Mouse (Mus musculus) embryonic facial prominence, embryonic 14.5 days (tissue): ENCODE results near the gene Prpf4. TPM values are rescaled to one million over a fixed set of nuclear protein-coding genes. Genes with fewer than 3 reads are reported as not detected.

Source experiments
- ATAC-seq: fragments of 200-750 bp; cut with Nextera tagmentation; 2 replicates; pipeline ENCODE4 v1.8.0; 2017; ENCODE audit warnings: low read depth, moderate number of reproducible peaks, moderate TSS enrichment
- DNase-seq: peaks from one replicate; pipeline ENCODE4 v3.0.0-alpha.2; 2015; ENCODE audit warnings: low spot score
- H3K27ac ChIP-seq: fragments of 300-500 bp; sonication (generic); replicated peaks from 2 replicates; pipeline ENCODE4 v1.5.1; 2014; ENCODE audit warnings: low read depth, mild to moderate bottlenecking, low read length, moderate library complexity
- H3K27me3 ChIP-seq: fragments of 300-500 bp; sonication (generic); replicated peaks from 2 replicates; pipeline ENCODE4 v1.6.1; 2014; ENCODE audit warnings: low read length; ENCODE audit not compliant: control insufficient read depth, insufficient read depth
- H3K36me3 ChIP-seq: fragments of 300-500 bp; sonication (generic); 2 replicates; pipeline ENCODE4 v1.6.1; 2014; ENCODE audit warnings: low read length, mixed read lengths; ENCODE audit not compliant: control insufficient read depth, insufficient read depth
- H3K4me1 ChIP-seq: fragments of 300-500 bp; sonication (generic); 2 replicates; pipeline ENCODE4 v1.6.1; 2014; ENCODE audit warnings: antibody characterized with exemption, low read length; ENCODE audit not compliant: control insufficient read depth, insufficient read depth
- H3K4me2 ChIP-seq: fragments of 300-500 bp; sonication (generic); 2 replicates; pipeline ENCODE4 v1.6.1; 2014; ENCODE audit warnings: low read depth, mild to moderate bottlenecking, low read length, moderate library complexity, mixed read lengths
- H3K4me3 ChIP-seq: fragments of 300-500 bp; sonication (generic); 2 replicates; pipeline ENCODE4 v1.5.1; 2014; ENCODE audit warnings: low read depth, mild to moderate bottlenecking, low read length
- H3K9ac ChIP-seq: fragments of 300-500 bp; sonication (generic); 2 replicates; pipeline ENCODE4 v1.6.1; 2014; ENCODE audit warnings: low read depth, mild to moderate bottlenecking, low read length, moderate library complexity, mixed read lengths
- H3K9me3 ChIP-seq: fragments of 300-500 bp; sonication (generic); 2 replicates; pipeline ENCODE4 v1.6.1; 2016; ENCODE audit warnings: low read length; ENCODE audit not compliant: control insufficient read depth
- WGBS: fragments of 180-500 bp; shearing (Covaris S2); extraction: QIAGEN DNeasy Blood & Tissue Kit; methylation state at CpG from one replicate; pipeline ENCODE4 v1.1.7; 2014; 5-methylcytosine and 5-hydroxymethylcytosine counted together
- polyA plus RNA-seq: library from polyadenylated mRNA; unstranded; fragments of >200 nt; fragmentation: Nextera tagmentation; extraction: Ambion mirVana; gene quantifications from 2 replicates; pipeline ENCODE4 v1.2.1, GENCODE M21; 2014

The Prpf4 gene
- polyA plus RNA-seq, 1 experiment from 2014 or later = 16.4 TPM

DNA sequence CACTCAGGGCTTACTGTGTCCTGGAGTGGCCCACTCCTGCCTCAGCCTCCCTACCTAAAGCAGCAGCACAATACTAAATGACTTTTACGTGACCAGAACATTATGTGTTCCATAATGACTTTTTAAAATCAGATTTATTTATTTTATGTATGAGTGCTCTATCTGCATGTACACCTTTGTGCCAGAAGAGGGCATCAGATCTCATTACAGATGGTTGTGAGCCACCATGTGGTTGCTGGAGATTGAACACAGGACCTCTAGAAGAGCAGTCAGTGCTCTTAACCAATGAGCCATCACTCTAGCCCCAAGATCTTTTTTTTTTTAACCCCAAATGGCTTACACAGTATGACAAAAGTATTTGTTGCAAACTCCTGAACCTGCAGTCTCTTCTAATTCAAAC lies 59.6 kb downstream of the Prpf4 start:
- WGBS = 91% methylated on average over 1 of the region's 1 CpGs

GRCm38 (mm10) chr4:62470598-62471051 lies 62.0 kb downstream of the Prpf4 start, which contains the start of gene Wdr31:
Gene Wdr31, minus strand, starts transcription at chr4:62470896.
- Histone ChIP-seq H3K9me3 (no peaks in the 10 kb centered on the region), H3K27ac (no peak within 1 kb of the TSS)
- ATAC-seq = peak; percentile 98

More for the DNA sequence above, 59.6 kb downstream of the Prpf4 start:
- Histone ChIP-seq H3K9me3 (no peaks in the 10 kb centered on the region), H3K27ac (no peak overlapping the region), H3K4me1 (peaks cover 4% of the 10 kb centered on the region; the same call in 1 of the 2 replicates), H3K4me2 (no peak overlapping the region), H3K36me3 (no peaks in the 10 kb centered on the region), H3K27me3 (no peaks in the 10 kb centered on the region), H3K9ac (no peak overlapping the region), H3K4me3 (no peak overlapping the region)
- DNase-seq (no peak), ATAC-seq (no peak)

GRCm38 (mm10) chr4:62472071-62472470 lies 63.5 kb downstream of the Prpf4 start:
- no peaks in the 10 kb centered on the region for H3K27me3 ChIP-seq
- no peak for ATAC-seq
- no peak overlapping the region for H3K27ac ChIP-seq
- 89% methylated on average over 2 of the region's 2 CpGs for WGBS
- H3K9ac ChIP-seq = no peak overlapping the region
- no peak overlapping the region for H3K4me2 ChIP-seq
- no peak for DNase-seq
- H3K36me3 ChIP-seq = no peaks in the 10 kb centered on the region
- H3K4me3 ChIP-seq = no peak overlapping the region
- H3K4me1 ChIP-seq = peaks cover 4% of the 10 kb centered on the region; the same call in 1 of the 2 replicates
- H3K9me3 ChIP-seq = no peaks in the 10 kb centered on the region

More at GRCm38 (mm10) chr4:62470598-62471051, 62.0 kb downstream of the Prpf4 start, which contains the start of gene Wdr31:
- H3K9ac ChIP-seq = peak within 1 kb of the TSS; percentile 70
- WGBS = under 1% methylated on average over 30 of the region's 30 CpGs
- H3K4me2 ChIP-seq = peak within 1 kb of the TSS; percentile 82
- peak; percentile 82 for DNase-seq
- peaks cover 4% of the 10 kb centered on the region; the same call in 1 of the 2 replicates for H3K4me1 ChIP-seq
- peak within 1 kb of the TSS; percentile 63 for H3K4me3 ChIP-seq
- no peaks in the 10 kb centered on the region for H3K27me3 ChIP-seq
- H3K36me3 ChIP-seq = no peaks in the 10 kb centered on the region

- no peak overlapping the region for H3K4me2 ChIP-seq
- no peak overlapping the region for H3K27ac ChIP-seq
- H3K9ac ChIP-seq = no peak overlapping the region
- no peaks in the 10 kb centered on the region for H3K9me3 ChIP-seq
- no peak overlapping the region for H3K4me3 ChIP-seq
- H3K27me3 ChIP-seq = peaks cover 5% of the 10 kb centered on the region
- H3K36me3 ChIP-seq = no peaks in the 10 kb centered on the region
- no peak for DNase-seq
- no peak for ATAC-seq
- WGBS = 85% methylated on average over 2 of the region's 2 CpGs
- H3K4me1 ChIP-seq = peaks cover 8% of the 10 kb centered on the region
These were observed 66.5 kb downstream of the Prpf4 start for GRCm38 (mm10) chr4:62475131-62475530.

DNA sequence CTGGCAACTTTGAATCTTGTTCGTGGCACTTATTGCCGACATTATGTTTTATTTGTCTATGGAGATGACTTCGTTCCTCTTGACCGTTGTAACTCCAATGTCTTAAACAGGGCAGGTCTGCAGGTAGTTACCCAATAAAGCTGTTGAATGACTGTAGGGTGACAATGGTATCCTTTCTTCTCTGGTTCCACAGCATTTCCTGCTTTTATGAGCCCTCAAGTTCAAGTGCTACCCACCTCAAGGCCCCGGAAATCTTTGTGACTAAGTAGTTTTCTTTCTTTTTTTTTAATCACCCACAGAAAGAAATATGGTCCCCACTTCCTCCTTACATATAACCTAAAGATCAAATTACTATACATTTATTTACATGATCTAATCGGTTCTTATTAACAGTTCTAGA lies 67.2 kb downstream of the Prpf4 start:
- 88% methylated on average over 6 of the region's 6 CpGs for WGBS
- Histone ChIP-seq H3K9me3 (no peaks in the 10 kb centered on the region), H3K4me1 (peaks cover 5% of the 10 kb centered on the region; the same call in 1 of the 2 replicates), H3K27me3 (peaks cover 7% of the 10 kb centered on the region), H3K36me3 (no peaks in the 10 kb centered on the region), H3K9ac (no peak overlapping the region), H3K27ac (no peak overlapping the region), H3K4me3 (no peak overlapping the region), H3K4me2 (no peak overlapping the region)
- ATAC-seq = no peak
- no peak for DNase-seq

Other genes starting within 250 kb of the Prpf4 start
- 8.0 and 9.5 TPM in 2 replicates for gene Zfp37, start 177.8 kb upstream of the Prpf4 start, polyA plus RNA-seq
- gene Slc31a2, start 146.2 kb upstream of the Prpf4 start, polyA plus RNA-seq = 17.3 and 18.0 TPM in 2 replicates
- 25.2 and 28.3 TPM in 2 replicates for gene Fkbp15, start 48.2 kb upstream of the Prpf4 start, polyA plus RNA-seq
- 46.5 and 49.0 TPM in 2 replicates for gene Slc31a1, start 48.1 kb upstream of the Prpf4 start, polyA plus RNA-seq
- 167 and 176 TPM in 2 replicates for gene Cdc26, start 155 bp upstream of the Prpf4 start, polyA plus RNA-seq
- 0.14 and 0.97 TPM in 2 replicates for gene Rnf183, start 26.5 kb downstream of the Prpf4 start, polyA plus RNA-seq
- gene Wdr31, start 62.1 kb downstream of the Prpf4 start, polyA plus RNA-seq = 5.3 and 5.4 TPM in 2 replicates
- 8.1 and 8.7 TPM in 2 replicates for gene Bspry, start 71.3 kb downstream of the Prpf4 start, polyA plus RNA-seq
- gene Hdhd3, start 94.7 kb downstream of the Prpf4 start, polyA plus RNA-seq = 12.6 and 13.9 TPM in 2 replicates
- 65.5 and 75.8 TPM in 2 replicates for gene Alad, start 111.1 kb downstream of the Prpf4 start, polyA plus RNA-seq
- gene Pole3, start 116.3 kb downstream of the Prpf4 start, polyA plus RNA-seq = 66.3 and 72.7 TPM in 2 replicates
- gene 4933430I17Rik, start 116.6 kb downstream of the Prpf4 start, polyA plus RNA-seq = 0.37 and 0.43 TPM in 2 replicates
- gene Rgs3, start 151.1 kb downstream of the Prpf4 start, polyA plus RNA-seq = 37.2 and 38.8 TPM in 2 replicates